Comparison of ENCODE assay signal across 15 mouse cellular contexts in genomic region chr9:48504741-48505365, GRCm38 (mm10). TPM values are rescaled to one million over a fixed set of nuclear protein-coding genes. Genes with fewer than 3 reads are reported as not detected.
DNase-seq lines count a peak whose midpoint lies in the region; ATAC-seq and TF ChIP-seq lines count a peak whose summit lies in the region.
"Had no signal": no experiment of that assay in that cellular context is flagged by ENCODE, and none has a peak within 500 bp of the region (broad histone marks: within the 10 kb centered on the region; RNA-seq: fewer than 3 reads in every experiment).

No protein-coding gene starts in this region.

- no peak overlapping the region for H3K4me2 ChIP-seq in embryonic facial prominence, embryonic 14.5 days (ENCODE audit: low read depth, low read length)
- no peak overlapping the region for H3K4me2 ChIP-seq in hindbrain, postnatal 0 days (ENCODE audit: low read depth, low read length)
- H3K4me2 ChIP-seq in hindbrain, embryonic 11.5 days (replicated peaks; ENCODE audit: low read depth, low read length), result no peak overlapping the region
- H3K4me2 ChIP-seq: heart, embryonic 15.5 days; hindbrain, embryonic 12.5 days had no signal

- no peaks in the 10 kb centered on the region for H3K27me3 ChIP-seq in embryonic facial prominence, embryonic 14.5 days (replicated peaks; ENCODE audit: control insufficient read depth, insufficient read depth, low read length)
- no peaks in the 10 kb centered on the region for H3K27me3 ChIP-seq in embryonic facial prominence, embryonic 10.5 days (replicated peaks; ENCODE audit: low read depth, poor library complexity, severe bottlenecking)
- H3K27me3 ChIP-seq in hindbrain, postnatal 0 days (ENCODE audit: insufficient read depth, low read length), result no peaks in the 10 kb centered on the region
- no peaks in the 10 kb centered on the region for H3K27me3 ChIP-seq in hindbrain, embryonic 11.5 days (ENCODE audit: control insufficient read depth, insufficient read depth, low read length)
- H3K27me3 ChIP-seq: hindbrain, embryonic 12.5 days had no signal

- H3K36me3 ChIP-seq in embryonic facial prominence, embryonic 14.5 days (ENCODE audit: control insufficient read depth, insufficient read depth, low read length), result no peaks in the 10 kb centered on the region
- no peaks in the 10 kb centered on the region for H3K36me3 ChIP-seq in embryonic facial prominence, embryonic 10.5 days (replicated peaks)
- no peaks in the 10 kb centered on the region for H3K36me3 ChIP-seq in hindbrain, postnatal 0 days (ENCODE audit: insufficient read depth, low read length)
- H3K36me3 ChIP-seq in hindbrain, embryonic 11.5 days (ENCODE audit: control insufficient read depth, insufficient read depth, low read length), result no peaks in the 10 kb centered on the region
- H3K36me3 ChIP-seq: heart, embryonic 15.5 days; hindbrain, embryonic 12.5 days had no signal

- no peaks in the 10 kb centered on the region for H3K4me1 ChIP-seq in embryonic facial prominence, embryonic 14.5 days (ENCODE audit: control insufficient read depth, insufficient read depth, low read length)
- H3K4me1 ChIP-seq in embryonic facial prominence, embryonic 10.5 days, result no peaks in the 10 kb centered on the region
- no peaks in the 10 kb centered on the region for H3K4me1 ChIP-seq in hindbrain, postnatal 0 days (ENCODE audit: insufficient read depth, low read length)
- no peaks in the 10 kb centered on the region for H3K4me1 ChIP-seq in hindbrain, embryonic 11.5 days (replicated peaks; ENCODE audit: control insufficient read depth, insufficient read depth, low read length)
- H3K4me1 ChIP-seq: heart, embryonic 15.5 days; hindbrain, embryonic 12.5 days; megakaryocyte, embryonic 14.5 days had no signal

- no peak overlapping the region for H3K9ac ChIP-seq in embryonic facial prominence, embryonic 14.5 days (ENCODE audit: low read depth, low read length)
- H3K9ac ChIP-seq in hindbrain, postnatal 0 days (replicated peaks; ENCODE audit: low read length), result no peak overlapping the region
- no peak overlapping the region for H3K9ac ChIP-seq in hindbrain, embryonic 11.5 days (ENCODE audit: low read depth, low read length)
- H3K9ac ChIP-seq: heart, embryonic 15.5 days; hindbrain, embryonic 12.5 days had no signal

- ATAC-seq in embryonic facial prominence, embryonic 14.5 days (ENCODE audit: low read depth), result no peak
- ATAC-seq in hindbrain, postnatal 0 days, result no peak
- ATAC-seq in hindbrain, embryonic 11.5 days (ENCODE audit: low FRiP score), result no peak
- ATAC-seq: Patski had no signal

- TF ChIP-seq CTCF in hindbrain, postnatal 0 days (IDR thresholded peaks at IDR 0.05; ENCODE audit: low read depth), result no peak

- 49% methylated on average over 8 of the region's 8 CpGs for WGBS in embryonic facial prominence, embryonic 14.5 days
- WGBS in embryonic facial prominence, embryonic 10.5 days, result 80% methylated on average over 8 of the region's 8 CpGs
- WGBS in hindbrain, postnatal 0 days, result 52% methylated on average over 8 of the region's 8 CpGs
- WGBS in hindbrain, embryonic 11.5 days, result 80% methylated on average over 8 of the region's 8 CpGs

- H3K4me3 ChIP-seq in embryonic facial prominence, embryonic 14.5 days (ENCODE audit: low read depth, low read length), result no peak overlapping the region
- no peak overlapping the region for H3K4me3 ChIP-seq in embryonic facial prominence, embryonic 10.5 days
- no peak overlapping the region for H3K4me3 ChIP-seq in hindbrain, postnatal 0 days (ENCODE audit: low read length)
- no peak overlapping the region for H3K4me3 ChIP-seq in hindbrain, embryonic 11.5 days (ENCODE audit: low read depth, low read length)
- H3K4me3 ChIP-seq: heart, embryonic 15.5 days; hindbrain, embryonic 12.5 days; megakaryocyte, embryonic 14.5 days had no signal

- H3K27ac ChIP-seq in embryonic facial prominence, embryonic 14.5 days (replicated peaks; ENCODE audit: low read depth, low read length), result no peak overlapping the region
- no peak overlapping the region for H3K27ac ChIP-seq in embryonic facial prominence, embryonic 10.5 days (replicated peaks)
- H3K27ac ChIP-seq in hindbrain, postnatal 0 days, result peak overlapping the region; percentile 42; the same call in 1 of the 2 replicates
- no peak overlapping the region for H3K27ac ChIP-seq in hindbrain, embryonic 11.5 days (ENCODE audit: low read depth, low read length)
- H3K27ac ChIP-seq: heart, embryonic 15.5 days; hindbrain, embryonic 12.5 days had no signal

- H3K9me3 ChIP-seq in embryonic facial prominence, embryonic 14.5 days (ENCODE audit: control insufficient read depth, low read length), result no peaks in the 10 kb centered on the region
- no peaks in the 10 kb centered on the region for H3K9me3 ChIP-seq in embryonic facial prominence, embryonic 10.5 days
- no peaks in the 10 kb centered on the region for H3K9me3 ChIP-seq in hindbrain, postnatal 0 days (ENCODE audit: low read length)
- H3K9me3 ChIP-seq in hindbrain, embryonic 11.5 days (ENCODE audit: control insufficient read depth, low read length), result no peaks in the 10 kb centered on the region
- H3K9me3 ChIP-seq: heart, embryonic 15.5 days; hindbrain, embryonic 12.5 days had no signal

- peak; percentile 77 for DNase-seq in embryonic facial prominence, embryonic 14.5 days (ENCODE audit: low spot score)
- DNase-seq in embryonic facial prominence, embryonic 10.5 days (ENCODE audit: low spot score), result no peak
- DNase-seq in hindbrain, postnatal 0 days (ENCODE audit: low spot score), result peak; percentile 31
- DNase-seq in hindbrain, embryonic 11.5 days (ENCODE audit: low spot score), result no peak
- peak; percentile 8 to 38 for DNase-seq in right cerebral cortex, adult 2 months (ENCODE audit: low spot score in 2 of 2)
- no peak for DNase-seq in right cerebral cortex, postnatal 14 days
- no peak for DNase-seq in kidney, postnatal 14 days
- no peak for DNase-seq in lung, adult 18-20 months
- DNase-seq: cerebellum, adult 9-10 months; kidney, adult 2 months; thymus, postnatal 25 days had no signal

RNA-seq across cellular contexts. Expression of gene Gm5617, which starts 9.6 kb away (rescaled TPM):
- 31.5 and 37.9 TPM in 2 replicates for polyA plus RNA-seq in embryonic facial prominence, embryonic 14.5 days (2014; fragmentation: Nextera tagmentation; extraction: Ambion mirVana)
- polyA plus RNA-seq in embryonic facial prominence, embryonic 10.5 days (2016; fragmentation: Nextera tagmentation; extraction: Ambion mirVana), result 26.8 and 27.9 TPM in 2 replicates
- 16.2 and 32.2 TPM in 2 replicates for total RNA-seq in hindbrain, postnatal 0 days (2014; rRNA removed)
- 30.8 and 31.3 TPM in 2 replicates for polyA plus RNA-seq in hindbrain, postnatal 0 days (2015; fragmentation: Nextera tagmentation; extraction: Ambion mirVana)
- 34.5 and 35.2 TPM in 2 replicates for polyA plus RNA-seq in hindbrain, embryonic 11.5 days (2014; fragmentation: Nextera tagmentation; extraction: Ambion mirVana)

RNA-seq across cellular contexts. Expression of gene Rbm7, which starts 9.8 kb away (rescaled TPM):
- 107 and 109 TPM in 2 replicates for polyA plus RNA-seq in embryonic facial prominence, embryonic 14.5 days (2014; fragmentation: Nextera tagmentation; extraction: Ambion mirVana)
- 115 and 118 TPM in 2 replicates for polyA plus RNA-seq in embryonic facial prominence, embryonic 10.5 days (2016; fragmentation: Nextera tagmentation; extraction: Ambion mirVana)
- 41.3 and 51.5 TPM in 2 replicates for total RNA-seq in hindbrain, postnatal 0 days (2014; rRNA removed)
- polyA plus RNA-seq in hindbrain, postnatal 0 days (2015; fragmentation: Nextera tagmentation; extraction: Ambion mirVana), result 74.4 and 83.3 TPM in 2 replicates
- 116 and 122 TPM in 2 replicates for polyA plus RNA-seq in hindbrain, embryonic 11.5 days (2014; fragmentation: Nextera tagmentation; extraction: Ambion mirVana)

RNA-seq across cellular contexts. Expression of gene Rexo2, which starts 24.4 kb away (rescaled TPM):
- polyA plus RNA-seq in embryonic facial prominence, embryonic 14.5 days (2014; fragmentation: Nextera tagmentation; extraction: Ambion mirVana), result 110 and 114 TPM in 2 replicates
- 109 and 110 TPM in 2 replicates for polyA plus RNA-seq in embryonic facial prominence, embryonic 10.5 days (2016; fragmentation: Nextera tagmentation; extraction: Ambion mirVana)
- 32.5 and 46.5 TPM in 2 replicates for total RNA-seq in hindbrain, postnatal 0 days (2014; rRNA removed)
- 93.1 and 94.6 TPM in 2 replicates for polyA plus RNA-seq in hindbrain, postnatal 0 days (2015; fragmentation: Nextera tagmentation; extraction: Ambion mirVana)
- 80.3 and 88.0 TPM in 2 replicates for polyA plus RNA-seq in hindbrain, embryonic 11.5 days (2014; fragmentation: Nextera tagmentation; extraction: Ambion mirVana)

Comparison
In these comparisons a context has a peak if more than half of its experiments do, and no peak if none do; other contexts are left out.
1. DNase-seq: peak in embryonic facial prominence, embryonic 14.5 days (single experiment), hindbrain, postnatal 0 days (single experiment) and right cerebral cortex, adult 2 months (2 of 2); none in embryonic facial prominence, embryonic 10.5 days (single experiment), hindbrain, embryonic 11.5 days (single experiment), right cerebral cortex, postnatal 14 days (single experiment), kidney, postnatal 14 days (single experiment) and lung, adult 18-20 months (0 of 2).